Mouse (Mus musculus): ENCODE data around the gene 4930558K02Rik. TPM values are rescaled to one million over a fixed set of nuclear protein-coding genes. Genes with fewer than 3 reads are reported as not detected.

4930558K02Rik gene
- polyA plus RNA-seq, 1 experiment from 2014 or later = not detected

GRCm38 (mm10) chr1:162004821-162005770 lies 25.7 kb upstream of the 4930558K02Rik start:
- Histone ChIP-seq H3K4me1 (ENCODE audit: insufficient read depth) (peaks cover 30% of the 10 kb centered on the region), H3K4me2 (peak overlapping the region; percentile 48), H3K9me3 (ENCODE audit: low read depth, low read length) (no peaks in the 10 kb centered on the region), H3K4me3 (ENCODE audit: low read depth, low read length) (peak overlapping the region; percentile 5; the same call in 1 of the 2 replicates), H3K36me3 (ENCODE audit: insufficient read depth) (no peaks in the 10 kb centered on the region), H3K27ac (ENCODE audit: low read depth) (peak overlapping the region; percentile 94), H3K27me3 (ENCODE audit: insufficient read depth, low read length) (no peaks in the 10 kb centered on the region), H3K9ac (peak overlapping the region; percentile 40; the same call in 1 of the 2 replicates)
- peak; percentile 85 for TF ChIP-seq CTCF (IDR thresholded peaks at IDR 0.05; ENCODE audit: low read depth)
- ATAC-seq (ENCODE audit: insufficient read depth) (peak; percentile 74), DNase-seq (peak; percentile 89)
- WGBS = 13% methylated on average over 23 of the region's 23 CpGs

- H3K4me1 ChIP-seq (ENCODE audit: insufficient read depth) = peaks cover 33% of the 10 kb centered on the region
- WGBS = 12% methylated on average over 7 of the region's 7 CpGs
- H3K9ac ChIP-seq = 0 out of 2 replicates have a peak overlapping the region, but pooled peaks have one; percentile 40
- H3K27me3 ChIP-seq (ENCODE audit: insufficient read depth, low read length) = no peaks in the 10 kb centered on the region
- H3K9me3 ChIP-seq (ENCODE audit: low read depth, low read length) = no peaks in the 10 kb centered on the region
- H3K27ac ChIP-seq (ENCODE audit: low read depth) = peak overlapping the region; percentile 94
- DNase-seq (no peak), ATAC-seq (ENCODE audit: insufficient read depth) (peak; percentile 32; the same call in 1 of the 2 replicates)
- H3K4me2 ChIP-seq = peak overlapping the region; percentile 48
- no peak overlapping the region for H3K4me3 ChIP-seq (ENCODE audit: low read depth, low read length)
- TF ChIP-seq CTCF (IDR thresholded peaks at IDR 0.05; ENCODE audit: low read depth) = no peak
- H3K36me3 ChIP-seq (ENCODE audit: insufficient read depth) = no peaks in the 10 kb centered on the region
Observed at GRCm38 (mm10) chr1:162004518-162004780, 25.0 kb upstream of the 4930558K02Rik start.

GRCm38 (mm10) chr1:162003729-162004517 lies 24.5 kb upstream of the 4930558K02Rik start:
- no peaks in the 10 kb centered on the region for H3K9me3 ChIP-seq (ENCODE audit: low read depth, low read length)
- TF ChIP-seq CTCF (IDR thresholded peaks at IDR 0.05; ENCODE audit: low read depth) = no peak
- no peaks in the 10 kb centered on the region for H3K27me3 ChIP-seq (ENCODE audit: insufficient read depth, low read length)
- ATAC-seq (ENCODE audit: insufficient read depth) (peak; percentile 36), DNase-seq (peak; percentile 78)
- H3K4me1 ChIP-seq (ENCODE audit: insufficient read depth) = peaks cover 29% of the 10 kb centered on the region
- H3K27ac ChIP-seq (ENCODE audit: low read depth) = peak overlapping the region; percentile 94
- 0 out of 2 replicates have a peak overlapping the region, but pooled peaks have one; percentile 40 for H3K9ac ChIP-seq
- 48% methylated on average over 14 of the region's 14 CpGs for WGBS
- peak overlapping the region; percentile 48; the same call in 1 of the 2 replicates for H3K4me2 ChIP-seq
- H3K36me3 ChIP-seq (ENCODE audit: insufficient read depth) = no peaks in the 10 kb centered on the region
- H3K4me3 ChIP-seq (ENCODE audit: low read depth, low read length) = no peak overlapping the region

- Histone ChIP-seq H3K9ac (no peak overlapping the region), H3K27ac (ENCODE audit: low read depth) (peak overlapping the region; percentile 48; the same call in 1 of the 2 replicates), H3K36me3 (ENCODE audit: insufficient read depth) (no peaks in the 10 kb centered on the region), H3K9me3 (ENCODE audit: low read depth, low read length) (no peaks in the 10 kb centered on the region), H3K4me2 (no peak overlapping the region), H3K4me3 (ENCODE audit: low read depth, low read length) (no peak overlapping the region), H3K27me3 (ENCODE audit: insufficient read depth, low read length) (no peaks in the 10 kb centered on the region), H3K4me1 (ENCODE audit: insufficient read depth) (peaks cover 25% of the 10 kb centered on the region)
- 70% methylated on average over 8 of the region's 8 CpGs for WGBS
- no peak for TF ChIP-seq CTCF (IDR thresholded peaks at IDR 0.05; ENCODE audit: low read depth)
- DNase-seq (no peak), ATAC-seq (ENCODE audit: insufficient read depth) (no peak)
Observed at GRCm38 (mm10) chr1:162001328-162001727, 21.9 kb upstream of the 4930558K02Rik start.

- peak; percentile 82 for TF ChIP-seq CTCF (IDR thresholded peaks at IDR 0.05; ENCODE audit: low read depth)
- no peaks in the 10 kb centered on the region for H3K27me3 ChIP-seq (ENCODE audit: insufficient read depth, low read length)
- peak overlapping the region; percentile 36; the same call in 1 of the 2 replicates for H3K9ac ChIP-seq
- WGBS = 6% methylated on average over 4 of the region's 4 CpGs
- H3K4me2 ChIP-seq = peak overlapping the region; percentile 49
- peak overlapping the region; percentile 85 for H3K27ac ChIP-seq (ENCODE audit: low read depth)
- DNase-seq = peak; percentile 95
- no peaks in the 10 kb centered on the region for H3K36me3 ChIP-seq (ENCODE audit: insufficient read depth)
- H3K4me3 ChIP-seq (ENCODE audit: low read depth, low read length) = no peak overlapping the region
- peak; percentile 52 for ATAC-seq (ENCODE audit: insufficient read depth)
- H3K4me1 ChIP-seq (ENCODE audit: insufficient read depth) = peaks cover 23% of the 10 kb centered on the region
- H3K9me3 ChIP-seq (ENCODE audit: low read depth, low read length) = no peaks in the 10 kb centered on the region
Observed at GRCm38 (mm10) chr1:161999882-162000371, 20.5 kb upstream of the 4930558K02Rik start.

GRCm38 (mm10) chr1:161999338-161999737 lies 19.9 kb upstream of the 4930558K02Rik start:
- DNase-seq = no peak
- peak overlapping the region; percentile 6; the same call in 1 of the 2 replicates for H3K4me2 ChIP-seq
- H3K4me1 ChIP-seq (ENCODE audit: insufficient read depth) = peaks cover 20% of the 10 kb centered on the region
- no peak overlapping the region for H3K4me3 ChIP-seq (ENCODE audit: low read depth, low read length)
- peak overlapping the region; percentile 85; the same call in 1 of the 2 replicates for H3K27ac ChIP-seq (ENCODE audit: low read depth)
- no peak for TF ChIP-seq CTCF (IDR thresholded peaks at IDR 0.05; ENCODE audit: low read depth)
- no peaks in the 10 kb centered on the region for H3K27me3 ChIP-seq (ENCODE audit: insufficient read depth, low read length)
- H3K36me3 ChIP-seq (ENCODE audit: insufficient read depth) = no peaks in the 10 kb centered on the region
- H3K9ac ChIP-seq = no peak overlapping the region
- ATAC-seq (ENCODE audit: insufficient read depth) = no peak; the same call in 1 of the 2 replicates
- 34% methylated on average over 5 of the region's 5 CpGs for WGBS
- H3K9me3 ChIP-seq (ENCODE audit: low read depth, low read length) = no peaks in the 10 kb centered on the region

Measured in lung, embryonic 14.5 days (tissue).